Mouse (Mus musculus) forebrain, embryonic 12.5 days (tissue): ENCODE measurements around the gene Igfn1. TPM values are rescaled to one million over a fixed set of nuclear protein-coding genes. Genes with fewer than 3 reads are reported as not detected.

ENCODE experiments used
- ATAC-seq: fragments of 200-750 bp; cut with Nextera tagmentation; 2 replicates; pipeline ENCODE4 v1.8.0; 2017; ENCODE audit warnings: moderate TSS enrichment; ENCODE audit not compliant: low FRiP score
- H3K27ac ChIP-seq: fragments of 300-500 bp; sonication (generic); 2 replicates; pipeline ENCODE4 v1.5.1; 2016; ENCODE audit warnings: mild to moderate bottlenecking
- H3K27me3 ChIP-seq: fragments of 300-500 bp; sonication (generic); 2 replicates; pipeline ENCODE4 v1.6.1; 2016; ENCODE audit warnings: mild to moderate bottlenecking
- H3K36me3 ChIP-seq: fragments of 300-500 bp; sonication (generic); replicated peaks from 2 replicates; pipeline ENCODE4 v1.6.1; 2016; ENCODE audit warnings: mild to moderate bottlenecking
- H3K4me1 ChIP-seq: fragments of 300-500 bp; sonication (generic); 2 replicates; pipeline ENCODE4 v1.6.1; 2016
- H3K4me2 ChIP-seq: fragments of 300-500 bp; sonication (generic); 2 replicates; pipeline ENCODE4 v1.6.1; 2016; ENCODE audit warnings: mild to moderate bottlenecking, moderate library complexity
- H3K4me3 ChIP-seq: fragments of 300-500 bp; sonication (generic); replicated peaks from 2 replicates; pipeline ENCODE4 v1.5.1; 2016; ENCODE audit warnings: mild to moderate bottlenecking
- H3K9ac ChIP-seq: fragments of 300-500 bp; sonication (generic); 2 replicates; pipeline ENCODE4 v1.6.1; 2016; ENCODE audit warnings: mild to moderate bottlenecking
- H3K9me3 ChIP-seq: fragments of 300-500 bp; sonication (generic); 2 replicates; pipeline ENCODE4 v1.6.1; 2016
- WGBS: fragments of 180-500 bp; shearing (Covaris S2); methylation state at CpG from one replicate; pipeline ENCODE4 v1.1.7; 2016; 5-methylcytosine and 5-hydroxymethylcytosine counted together
- polyA plus RNA-seq: library from polyadenylated mRNA; unstranded; fragments of >200 nt; fragmentation: Nextera tagmentation; extraction: Ambion mirVana; gene quantifications from 2 replicates; pipeline ENCODE4 v1.2.1, GENCODE M21; 2016

The Igfn1 gene
- polyA plus RNA-seq, 1 experiment from 2014 or later = not detected

DNA sequence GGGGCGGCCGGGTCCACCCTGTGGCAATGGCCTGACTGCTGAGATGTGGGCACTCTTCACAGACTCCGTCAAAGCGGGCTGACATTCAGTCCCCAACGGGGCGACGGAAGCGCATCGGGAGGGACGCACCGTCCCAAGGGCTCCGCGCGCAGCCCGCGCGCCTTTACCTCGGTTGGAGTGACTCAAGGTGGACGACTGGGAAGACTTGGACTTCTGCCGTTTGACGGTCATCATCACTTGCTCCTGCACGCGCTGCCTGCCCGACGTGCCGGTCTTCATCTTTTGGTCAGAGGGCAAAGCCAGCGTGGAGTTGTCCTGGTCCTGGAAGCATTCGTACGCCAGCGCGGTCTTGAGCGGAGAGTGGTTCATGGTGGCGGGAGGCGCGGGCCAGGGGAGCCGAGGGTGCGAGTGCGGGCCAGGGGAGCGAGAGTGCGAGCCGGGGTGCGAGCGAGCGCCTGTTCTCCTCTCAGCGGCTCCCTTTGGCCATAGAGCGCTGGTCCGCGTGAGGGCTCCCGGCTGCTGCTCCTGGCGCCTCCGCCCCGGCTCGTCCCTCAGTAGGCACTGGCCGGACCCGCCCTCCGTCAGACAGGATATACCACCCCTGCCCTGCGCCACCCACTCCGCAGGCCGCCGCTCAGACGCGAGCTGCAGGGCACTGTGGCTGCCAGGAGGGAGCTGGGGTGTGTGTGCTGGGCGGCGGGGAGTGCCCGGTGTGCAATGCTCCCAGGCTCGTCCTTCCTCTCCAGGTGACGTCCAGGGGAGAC is 87.3 kb downstream of the Igfn1 start, which contains the start of gene Pkp1:
TSS of gene Pkp1 (minus strand) at position 564 of the 764 bp plus-strand sequence.
- H3K36me3 ChIP-seq = no peaks in the 10 kb centered on the region
- H3K27me3 ChIP-seq = peaks cover 89% of the 10 kb centered on the region
- under 1% methylated on average over 63 of the region's 67 CpGs for WGBS

DNA sequence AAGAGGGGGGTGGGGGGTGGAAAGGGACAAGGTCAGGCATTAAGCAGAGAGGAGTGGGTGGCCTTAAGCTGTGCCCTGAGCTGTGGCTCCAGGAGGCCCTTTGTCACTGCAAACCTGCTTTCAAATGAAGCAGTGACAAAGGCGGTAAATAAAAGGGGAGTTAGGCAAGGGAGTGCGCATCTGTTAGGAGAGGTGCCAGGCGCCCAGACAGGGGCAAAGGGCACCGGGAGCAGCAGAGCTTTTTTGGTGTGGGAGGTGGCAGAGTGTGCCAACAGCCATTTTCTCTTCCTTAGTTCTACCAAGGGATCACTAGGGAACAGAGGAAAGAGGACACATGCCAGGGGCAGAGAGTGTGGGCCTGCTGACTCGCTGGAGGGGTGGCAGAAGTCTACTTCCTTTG is 88.9 kb downstream of the Igfn1 start:
- WGBS = 4% methylated on average over 5 of the region's 5 CpGs
- Histone ChIP-seq H3K4me3 (no peak overlapping the region), H3K9ac (no peak overlapping the region), H3K27ac (no peak overlapping the region), H3K36me3 (no peaks in the 10 kb centered on the region), H3K27me3 (peaks cover 88% of the 10 kb centered on the region), H3K4me1 (0 out of 2 replicates have a peak, but pooled peaks cover 8% of the 10 kb centered on the region), H3K4me2 (no peak overlapping the region), H3K9me3 (no peaks in the 10 kb centered on the region)
- ATAC-seq = no peak

More for the DNA sequence above, 87.3 kb downstream of the Igfn1 start, which contains the start of gene Pkp1:
- Histone ChIP-seq H3K4me2 (peak within 1 kb of the TSS; percentile 41), H3K9ac (no peak within 1 kb of the TSS), H3K4me1 (0 out of 2 replicates have a peak, but pooled peaks cover 8% of the 10 kb centered on the region), H3K9me3 (no peaks in the 10 kb centered on the region), H3K4me3 (peak within 1 kb of the TSS; percentile 25), H3K27ac (no peak within 1 kb of the TSS)
- no peak for ATAC-seq

DNA sequence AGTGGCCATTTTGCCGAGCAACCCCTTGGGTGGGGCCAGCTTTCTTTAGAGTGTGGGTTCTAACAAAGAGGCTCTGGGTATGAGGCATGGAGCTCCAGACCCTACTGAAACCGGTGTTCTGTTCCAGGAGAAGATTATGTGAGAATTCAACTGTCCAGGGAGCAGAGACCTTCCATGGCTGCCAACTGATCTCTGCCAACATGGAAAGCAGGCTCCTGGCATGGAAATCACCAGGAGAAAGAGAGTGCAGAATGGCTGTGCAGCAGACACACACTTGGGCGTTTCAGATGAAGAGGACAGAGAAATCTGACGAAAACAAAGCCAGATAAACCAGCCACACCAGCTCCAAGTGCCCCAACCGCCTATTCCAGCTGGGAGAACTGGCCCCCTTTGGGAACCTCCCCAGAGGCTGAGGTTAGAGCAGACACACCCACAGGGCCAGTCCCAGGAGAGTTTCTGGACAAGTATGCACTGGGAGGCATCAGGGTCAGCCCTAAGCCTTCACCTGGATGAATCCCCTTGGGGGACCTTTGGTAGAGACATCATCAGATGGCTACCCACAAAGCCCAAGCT is 89.6 kb downstream of the Igfn1 start:
- Histone ChIP-seq H3K4me2 (no peak overlapping the region), H3K27ac (no peak overlapping the region), H3K4me3 (no peak overlapping the region), H3K9me3 (no peaks in the 10 kb centered on the region), H3K27me3 (peaks cover 89% of the 10 kb centered on the region), H3K4me1 (0 out of 2 replicates have a peak, but pooled peaks cover 8% of the 10 kb centered on the region), H3K9ac (no peak overlapping the region), H3K36me3 (no peaks in the 10 kb centered on the region)
- no peak for ATAC-seq
- 23% methylated on average over 5 of the region's 5 CpGs for WGBS

DNA sequence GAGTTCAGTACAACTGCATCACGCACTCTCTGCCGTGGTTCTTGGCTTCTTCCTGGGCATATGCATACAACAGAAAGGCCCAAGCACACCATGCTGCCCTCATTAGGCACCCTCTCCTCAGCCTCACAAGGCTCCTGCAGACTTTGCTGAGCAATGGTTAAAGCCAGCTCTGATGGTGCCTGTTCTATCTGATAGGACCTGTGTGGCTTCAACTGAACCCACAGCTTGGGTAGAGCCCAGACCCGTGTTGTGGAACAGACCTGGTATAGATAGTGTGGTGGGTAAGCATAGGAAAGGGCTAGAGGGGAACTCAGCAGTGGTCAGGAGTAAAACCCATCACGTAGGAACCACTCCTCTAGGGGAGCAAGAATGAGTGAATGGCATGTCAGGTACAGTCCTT is 92.5 kb downstream of the Igfn1 start:
- ATAC-seq = no peak
- Histone ChIP-seq H3K27me3 (peaks cover 89% of the 10 kb centered on the region), H3K9me3 (no peaks in the 10 kb centered on the region), H3K27ac (no peak overlapping the region), H3K36me3 (no peaks in the 10 kb centered on the region), H3K4me2 (no peak overlapping the region), H3K4me1 (peaks cover 15% of the 10 kb centered on the region), H3K4me3 (no peak overlapping the region), H3K9ac (no peak overlapping the region)
- WGBS = 88% methylated on average over 4 of the region's 4 CpGs

DNA sequence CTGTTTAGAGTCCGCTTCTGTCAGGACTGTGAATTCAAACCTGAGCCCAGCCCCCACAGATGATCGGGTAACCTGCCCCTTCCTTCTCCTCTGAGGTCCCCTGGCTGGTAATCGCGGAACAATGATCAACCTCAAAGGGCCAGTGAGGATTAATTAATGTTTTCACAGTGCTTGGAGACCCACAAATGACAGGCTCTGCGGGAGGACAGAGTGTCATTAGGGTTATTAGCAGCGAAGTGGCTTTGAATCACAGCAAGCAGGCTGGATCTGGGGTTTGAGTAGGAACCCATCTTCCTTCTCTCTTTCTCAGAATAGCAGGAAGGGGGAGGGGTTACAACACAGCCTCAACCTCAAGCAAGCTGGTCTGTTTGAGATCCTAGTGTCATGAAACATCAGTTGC is 96.8 kb downstream of the Igfn1 start:
- Histone ChIP-seq H3K36me3 (no peaks in the 10 kb centered on the region), H3K4me2 (no peak overlapping the region), H3K9ac (no peak overlapping the region), H3K9me3 (no peaks in the 10 kb centered on the region), H3K4me3 (no peak overlapping the region), H3K27me3 (peaks cover 64% of the 10 kb centered on the region), H3K4me1 (peaks cover 11% of the 10 kb centered on the region), H3K27ac (no peak overlapping the region)
- no peak for ATAC-seq
- WGBS = 4% methylated on average over 6 of the region's 6 CpGs

DNA sequence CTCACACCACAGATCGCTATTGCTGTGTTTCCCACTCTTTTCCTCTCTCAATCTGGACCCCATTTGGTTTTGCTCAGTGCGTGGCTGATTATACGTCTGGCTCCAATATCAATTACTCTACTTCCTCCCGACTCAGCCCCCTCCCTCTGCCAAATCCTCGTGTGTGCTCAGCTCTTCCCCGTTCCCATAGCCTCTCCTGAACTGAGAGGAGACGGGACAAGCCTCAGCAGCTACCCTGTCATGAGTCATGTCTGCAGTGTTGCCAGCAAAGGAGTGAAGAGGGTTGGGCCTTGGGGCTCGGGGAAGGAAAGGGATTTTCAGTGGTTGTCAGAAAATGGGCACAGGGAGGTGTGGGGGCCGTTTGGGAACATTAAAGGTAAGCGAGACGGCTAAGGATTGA is 99.4 kb downstream of the Igfn1 start:
- WGBS = 68% methylated on average over 11 of the region's 11 CpGs
- ATAC-seq = no peak
- no peaks in the 10 kb centered on the region for H3K36me3 ChIP-seq

More for the DNA sequence above, 99.4 kb downstream of the Igfn1 start:
- no peak overlapping the region for H3K9ac ChIP-seq
- no peak overlapping the region for H3K27ac ChIP-seq
- peaks cover 11% of the 10 kb centered on the region for H3K4me1 ChIP-seq
- H3K4me3 ChIP-seq = no peak overlapping the region
- H3K9me3 ChIP-seq = no peaks in the 10 kb centered on the region
- no peak overlapping the region for H3K4me2 ChIP-seq
- peaks cover 44% of the 10 kb centered on the region for H3K27me3 ChIP-seq

Other genes starting within 250 kb of the Igfn1 start
- 14.8 and 16.9 TPM in 2 replicates for gene Phlda3, start 240.2 kb downstream of the Igfn1 start, polyA plus RNA-seq
- gene Tnni1, start 226.9 kb downstream of the Igfn1 start, polyA plus RNA-seq = 0.85 and 1.4 TPM in 2 replicates
- 0.84 and 0.87 TPM in 2 replicates for gene Lad1, start 187.7 kb downstream of the Igfn1 start, polyA plus RNA-seq
- gene Tnnt2, start 170.0 kb downstream of the Igfn1 start, polyA plus RNA-seq = 1.5 TPM in 2 replicates
- gene Pkp1, start 87.1 kb downstream of the Igfn1 start, polyA plus RNA-seq = 0.13 and 0.20 TPM in 2 replicates
- 126 and 128 TPM in 2 replicates for gene Tmem9, start 1.8 kb upstream of the Igfn1 start, polyA plus RNA-seq
- not detected in 2 replicates for gene Ascl5, start 44.5 kb upstream of the Igfn1 start, polyA plus RNA-seq
- gene Cacna1s, start 46.4 kb upstream of the Igfn1 start, polyA plus RNA-seq = 0.10 and 0.17 TPM in 2 replicates
- gene Kif21b, start 125.0 kb upstream of the Igfn1 start, polyA plus RNA-seq = 45.7 and 47.7 TPM in 2 replicates
- gene Mroh3, start 206.5 kb upstream of the Igfn1 start, polyA plus RNA-seq = 0.20 TPM in 1 of 2 replicates, not detected in the other
- gene Inava, start 227.9 kb upstream of the Igfn1 start, polyA plus RNA-seq = 13.9 and 15.1 TPM in 2 replicates